In the genomic region with DNA sequence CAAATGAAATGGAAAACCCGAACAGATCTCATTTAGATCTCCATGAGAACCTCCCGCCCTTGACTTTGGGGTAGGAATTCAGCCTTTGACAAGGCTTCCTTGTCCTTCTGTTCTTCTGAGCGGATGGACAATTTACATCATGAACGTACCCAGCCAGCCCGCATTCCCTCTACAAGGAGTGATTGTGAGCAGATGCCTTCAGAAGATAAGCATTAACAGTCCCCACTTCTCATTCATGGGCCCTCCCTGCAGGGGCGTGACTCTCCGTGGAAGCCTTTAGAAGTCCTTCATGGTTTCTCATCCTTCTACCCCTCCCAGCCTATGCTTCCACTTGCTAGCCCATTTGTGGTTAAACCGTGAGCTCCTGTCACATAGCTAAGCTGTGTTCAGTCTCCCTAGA, we compare ENCODE assay signal across 11 mouse cellular contexts. TPM values are rescaled to one million over a fixed set of nuclear protein-coding genes. Genes with fewer than 3 reads are reported as not detected.
A peak's percentile ranks its signal among the peaks of the same experiment; 100 is the strongest.
DNase-seq lines count a peak whose midpoint lies in the region; ATAC-seq and TF ChIP-seq lines count a peak whose summit lies in the region.
"Had no signal": no experiment of that assay in that cellular context is flagged by ENCODE, and none has a peak within 500 bp of the region (broad histone marks: within the 10 kb centered on the region; RNA-seq: fewer than 3 reads in every experiment).

No protein-coding gene starts in this region.

- H3K27me3 ChIP-seq in forebrain, postnatal 0 days (ENCODE audit: insufficient read depth, low read length), result no peaks in the 10 kb centered on the region
- H3K27me3 ChIP-seq in forebrain, embryonic 11.5 days (ENCODE audit: control insufficient read depth, insufficient read depth, low read length), result no peaks in the 10 kb centered on the region
- no peaks in the 10 kb centered on the region for H3K27me3 ChIP-seq in kidney, embryonic 16.5 days (ENCODE audit: insufficient read depth, low read length)
- H3K27me3 ChIP-seq in liver, embryonic 12.5 days (replicated peaks), result no peaks in the 10 kb centered on the region
- H3K27me3 ChIP-seq: limb, embryonic 15.5 days; Patski had no signal

- DNase-seq in forebrain, postnatal 0 days, result no peak
- no peak for DNase-seq in forebrain, embryonic 11.5 days (ENCODE audit: low spot score)
- no peak for DNase-seq in kidney, postnatal 36 days
- peak; percentile 56 for DNase-seq in ES-CJ7 (ENCODE audit: low read depth, low spot score)
- no peak for DNase-seq in left cerebral cortex, adult 9 months (ENCODE audit: low spot score in 2 of 2)
- DNase-seq in cerebellum, postnatal 14 days, result no peak
- DNase-seq: kidney, postnatal 4 days had no signal

- ATAC-seq in forebrain, postnatal 0 days, result peak; percentile 20
- no peak for ATAC-seq in forebrain, embryonic 11.5 days (replicated peaks; ENCODE audit: low FRiP score)
- no peak for ATAC-seq in kidney, embryonic 16.5 days (ENCODE audit: low FRiP score, low TSS enrichment)
- ATAC-seq in liver, embryonic 12.5 days, result peak; percentile 73
- ATAC-seq: Patski had no signal

- no peak overlapping the region for H3K4me2 ChIP-seq in forebrain, postnatal 0 days (ENCODE audit: low read depth)
- H3K4me2 ChIP-seq in forebrain, embryonic 11.5 days (ENCODE audit: low read depth, low read length, severe bottlenecking), result no peak overlapping the region
- H3K4me2 ChIP-seq in kidney, embryonic 16.5 days (replicated peaks; ENCODE audit: low read depth, low read length), result no peak overlapping the region
- peak overlapping the region; percentile 47 for H3K4me2 ChIP-seq in liver, embryonic 12.5 days
- H3K4me2 ChIP-seq: limb, embryonic 15.5 days had no signal

- H3K4me1 ChIP-seq in forebrain, postnatal 0 days (ENCODE audit: insufficient read depth), result peaks cover 6% of the 10 kb centered on the region; the same call in 1 of the 2 replicates
- peaks cover 5% of the 10 kb centered on the region; the same call in 1 of the 2 replicates for H3K4me1 ChIP-seq in forebrain, embryonic 11.5 days (replicated peaks; ENCODE audit: control insufficient read depth, insufficient read depth, low read length)
- peaks cover 38% of the 10 kb centered on the region for H3K4me1 ChIP-seq in kidney, embryonic 16.5 days (ENCODE audit: insufficient read depth, low read length)
- peaks cover 60% of the 10 kb centered on the region for H3K4me1 ChIP-seq in liver, embryonic 12.5 days

- no peak overlapping the region for H3K4me3 ChIP-seq in forebrain, postnatal 0 days (ENCODE audit: low read depth, low read length)
- no peak overlapping the region for H3K4me3 ChIP-seq in forebrain, embryonic 11.5 days (ENCODE audit: low read depth, low read length)
- H3K4me3 ChIP-seq in kidney, embryonic 16.5 days (ENCODE audit: low read length), result no peak overlapping the region
- H3K4me3 ChIP-seq in liver, embryonic 12.5 days, result no peak overlapping the region
- H3K4me3 ChIP-seq: limb, embryonic 15.5 days had no signal

- H3K9ac ChIP-seq in forebrain, postnatal 0 days, result no peak overlapping the region
- no peak overlapping the region for H3K9ac ChIP-seq in forebrain, embryonic 11.5 days (ENCODE audit: low read length)
- H3K9ac ChIP-seq in kidney, embryonic 16.5 days (replicated peaks; ENCODE audit: low read length), result no peak overlapping the region
- H3K9ac ChIP-seq in liver, embryonic 12.5 days, result no peak overlapping the region
- H3K9ac ChIP-seq: limb, embryonic 15.5 days had no signal

- no peaks in the 10 kb centered on the region for H3K36me3 ChIP-seq in forebrain, postnatal 0 days (ENCODE audit: insufficient read depth)
- H3K36me3 ChIP-seq in forebrain, embryonic 11.5 days (ENCODE audit: control insufficient read depth, insufficient read depth, low read length), result no peaks in the 10 kb centered on the region
- no peaks in the 10 kb centered on the region; the same call in 1 of the 2 replicates for H3K36me3 ChIP-seq in kidney, embryonic 16.5 days (ENCODE audit: insufficient read depth, low read length)
- no peaks in the 10 kb centered on the region for H3K36me3 ChIP-seq in liver, embryonic 12.5 days
- H3K36me3 ChIP-seq: limb, embryonic 15.5 days had no signal

- WGBS in forebrain, postnatal 0 days, result 64% methylated on average over 8 of the region's 8 CpGs
- 75% methylated on average over 8 of the region's 8 CpGs for whole genome bisulfite sequencing in forebrain, embryonic 11.5 days
- WGBS in kidney, embryonic 16.5 days, result 67% methylated on average over 8 of the region's 8 CpGs
- 24% methylated on average over 8 of the region's 8 CpGs for WGBS in liver, embryonic 12.5 days (ENCODE audit: insufficient replicate concordance)

- H3K27ac ChIP-seq in forebrain, postnatal 0 days (ENCODE audit: low read depth, low read length), result no peak overlapping the region
- H3K27ac ChIP-seq in forebrain, embryonic 11.5 days (ENCODE audit: low read depth, low read length), result no peak overlapping the region
- peak overlapping the region; percentile 43; the same call in 1 of the 2 replicates for H3K27ac ChIP-seq in kidney, embryonic 16.5 days (ENCODE audit: low read length)
- no peak overlapping the region for H3K27ac ChIP-seq in liver, embryonic 12.5 days
- H3K27ac ChIP-seq: limb, embryonic 15.5 days had no signal

- no peaks in the 10 kb centered on the region for H3K9me3 ChIP-seq in forebrain, postnatal 0 days (ENCODE audit: low read length)
- no peaks in the 10 kb centered on the region for H3K9me3 ChIP-seq in forebrain, embryonic 11.5 days (ENCODE audit: control insufficient read depth, low read length)
- H3K9me3 ChIP-seq in kidney, embryonic 16.5 days (ENCODE audit: low read length), result no peaks in the 10 kb centered on the region
- H3K9me3 ChIP-seq in liver, embryonic 12.5 days (replicated peaks), result no peaks in the 10 kb centered on the region
- H3K9me3 ChIP-seq: limb, embryonic 15.5 days had no signal

- TF ChIP-seq CTCF in forebrain, postnatal 0 days (IDR thresholded peaks at IDR 0.05; ENCODE audit: low read depth), result no peak

RNA-seq across cellular contexts. Expression of a gene that starts 58.9 kb away (rescaled TPM):
- total RNA-seq in forebrain, postnatal 0 days (2014; rRNA removed), result 25.2 and 42.4 TPM in 2 replicates
- 9.7 and 9.8 TPM in 2 replicates for polyA plus RNA-seq in forebrain, postnatal 0 days (2015; fragmentation: Nextera tagmentation; extraction: Ambion mirVana)
- polyA plus RNA-seq in forebrain, embryonic 11.5 days (2014; fragmentation: Nextera tagmentation; extraction: Ambion mirVana), result 31.4 and 31.5 TPM in 2 replicates
- polyA plus RNA-seq in kidney, embryonic 16.5 days (2015; fragmentation: Nextera tagmentation; extraction: Ambion mirVana), result 105 and 109 TPM in 2 replicates
- polyA plus RNA-seq in liver, embryonic 12.5 days (2016; fragmentation: Nextera tagmentation; extraction: Ambion mirVana), result 14.8 and 15.7 TPM in 2 replicates

Comparison
In these comparisons a context has a peak if more than half of its experiments do, and no peak if none do; other contexts are left out.
1. ATAC-seq: peak in forebrain, postnatal 0 days (single experiment) and liver, embryonic 12.5 days (single experiment); none in forebrain, embryonic 11.5 days (single experiment) and kidney, embryonic 16.5 days (single experiment).